Mouse (Mus musculus) liver, postnatal 0 days (tissue): Measurements from ENCODE around the gene Klhl8. TPM values are rescaled to one million over a fixed set of nuclear protein-coding genes. Genes with fewer than 3 reads are reported as not detected.
A peak's percentile ranks its signal among the peaks of the same experiment; 100 is the strongest.
"Not testable (repeated sequence)": the region's sequence is repeated elsewhere in the genome, so short reads cannot be mapped to it uniquely, and the experiment has no call there.

Source experiments
- ATAC-seq: fragments of 200-750 bp; cut with Nextera tagmentation; 2 replicates; pipeline ENCODE4 v1.8.0; 2017; ENCODE audit warnings: mild to moderate bottlenecking, moderate library complexity
- DNase-seq: peaks from one replicate; pipeline ENCODE4 v3.0.0-alpha.2; 2016
- H3K27ac ChIP-seq: fragments of 300-500 bp; sonication (generic); 2 replicates; pipeline ENCODE4 v1.5.1; 2014; ENCODE audit warnings: antibody characterized with exemption, moderate library complexity, mild to moderate bottlenecking, low read depth
- H3K27me3 ChIP-seq: fragments of 300-500 bp; sonication (generic); 2 replicates; pipeline ENCODE4 v1.6.1; 2014; ENCODE audit warnings: low read length, control low read depth, mixed read lengths; ENCODE audit not compliant: insufficient read depth
- H3K36me3 ChIP-seq: fragments of 300-500 bp; sonication (generic); replicated peaks from 2 replicates; pipeline ENCODE4 v1.6.1; 2014; ENCODE audit warnings: mild to moderate bottlenecking, control low read depth, low read length, moderate library complexity, mixed read lengths; ENCODE audit not compliant: insufficient read depth
- H3K4me1 ChIP-seq: fragments of 300-500 bp; sonication (generic); 2 replicates; pipeline ENCODE4 v1.6.1; 2014; ENCODE audit warnings: antibody characterized with exemption, mild to moderate bottlenecking, control low read depth; ENCODE audit not compliant: insufficient read depth
- H3K4me2 ChIP-seq: fragments of 300-500 bp; sonication (generic); 2 replicates; pipeline ENCODE4 v1.6.1; 2014; ENCODE audit warnings: low read depth, mild to moderate bottlenecking, low read length, moderate library complexity, mixed read lengths
- H3K4me3 ChIP-seq: fragments of 300-500 bp; sonication (generic); 2 replicates; pipeline ENCODE4 v1.5.1; 2014; ENCODE audit warnings: low read depth, low read length
- H3K9ac ChIP-seq: fragments of 300-500 bp; sonication (generic); replicated peaks from 2 replicates; pipeline ENCODE4 v1.6.1; 2014; ENCODE audit warnings: mild to moderate bottlenecking, moderate library complexity
- H3K9me3 ChIP-seq: fragments of 300-500 bp; sonication (generic); 2 replicates; pipeline ENCODE4 v1.6.1; 2016; ENCODE audit warnings: mild to moderate bottlenecking, control low read depth, low read length, mixed read lengths
- CTCF ChIP-seq: sonication (generic); IDR thresholded peaks from 2 replicates; pipeline ENCODE4 v1.5.1; 2016; ENCODE audit warnings: antibody characterized with exemption, low read depth
- EP300 ChIP-seq: IDR thresholded peaks from 2 replicates; pipeline ENCODE4 v1.6.1; 2016; ENCODE audit warnings: antibody characterized with exemption, low read depth, mild to moderate bottlenecking
- WGBS: fragments of 180-500 bp; shearing (Covaris S2); extraction: QIAGEN DNeasy Blood & Tissue Kit; methylation state at CpG from one replicate; pipeline ENCODE4 v1.1.7; 2014; ENCODE audit not compliant: insufficient replicate concordance; 5-methylcytosine and 5-hydroxymethylcytosine counted together
- polyA plus RNA-seq: library from polyadenylated mRNA; unstranded; fragments of >200 nt; fragmentation: Nextera tagmentation; extraction: Ambion mirVana; gene quantifications from 2 replicates; pipeline ENCODE4 v1.2.1, GENCODE M21; 2015

Klhl8 gene
- polyA plus RNA-seq, 1 experiment from 2014 or later = 1.9 TPM

GRCm38 (mm10) chr5:103939350-103939652 lies 28.2 kb upstream of the Klhl8 start:
- Histone ChIP-seq H3K36me3 (no peaks in the 10 kb centered on the region), H3K27me3 (no peaks in the 10 kb centered on the region), H3K9ac (no peak overlapping the region), H3K27ac (no peak overlapping the region), H3K4me1 (no peaks in the 10 kb centered on the region), H3K9me3 (no peaks in the 10 kb centered on the region), H3K4me3 (no peak overlapping the region), H3K4me2 (no peak overlapping the region)
- DNase-seq = no peak
- TF ChIP-seq EP300 (no peak), CTCF (no peak)
- WGBS = 68% methylated on average over 7 of the region's 7 CpGs
- no peak for ATAC-seq

- Histone ChIP-seq H3K27me3 (no peaks in the 10 kb centered on the region), H3K4me3 (no peak overlapping the region), H3K36me3 (no peaks in the 10 kb centered on the region), H3K9me3 (no peaks in the 10 kb centered on the region), H3K4me2 (no peak overlapping the region), H3K9ac (no peak overlapping the region), H3K4me1 (no peaks in the 10 kb centered on the region), H3K27ac (no peak overlapping the region)
- DNase-seq (no peak), ATAC-seq (no peak)
- TF ChIP-seq CTCF (no peak), EP300 (no peak)
- WGBS = 73% methylated on average over 11 of the region's 11 CpGs
Measured at GRCm38 (mm10) chr5:103938547-103939349, 27.7 kb upstream of the Klhl8 start.

- Histone ChIP-seq H3K4me1 (no peaks in the 10 kb centered on the region), H3K4me2 (no peak overlapping the region), H3K27me3 (no peaks in the 10 kb centered on the region), H3K9me3 (no peaks in the 10 kb centered on the region), H3K36me3 (no peaks in the 10 kb centered on the region), H3K9ac (no peak overlapping the region), H3K4me3 (no peak overlapping the region), H3K27ac (no peak overlapping the region)
- TF ChIP-seq CTCF (peak; percentile 66), EP300 (no peak)
- WGBS = 61% methylated on average over 14 of the region's 14 CpGs
- ATAC-seq (no peak), DNase-seq (peak; percentile 55)
Measured at GRCm38 (mm10) chr5:103936906-103937589, 26.0 kb upstream of the Klhl8 start.

DNA sequence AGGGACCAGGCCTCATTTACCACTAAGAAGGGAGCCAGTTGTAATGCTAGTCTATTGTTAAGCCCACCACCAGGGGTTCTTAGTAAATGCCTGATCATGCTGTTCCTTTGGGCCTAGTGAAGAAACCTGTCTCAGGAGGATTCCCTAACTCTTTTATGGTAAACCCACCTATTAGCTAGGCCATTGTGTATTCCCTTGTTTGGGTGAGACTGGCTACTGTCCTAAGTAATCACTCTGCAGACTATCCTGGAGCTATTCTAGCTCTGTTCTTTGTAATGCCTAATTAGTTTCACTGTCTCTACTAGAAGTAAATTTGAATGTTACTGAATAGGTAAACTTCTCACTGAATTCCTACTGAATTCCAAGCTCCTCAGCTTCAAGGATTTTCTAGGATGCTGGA lies 20.9 kb upstream of the Klhl8 start:
- DNase-seq, H3K9ac ChIP-seq, ATAC-seq, H3K9me3 ChIP-seq, H3K27me3 ChIP-seq, H3K36me3 ChIP-seq, H3K4me1 ChIP-seq, H3K27ac ChIP-seq, H3K4me3 ChIP-seq, H3K4me2 ChIP-seq: not testable (repeated sequence)

DNA sequence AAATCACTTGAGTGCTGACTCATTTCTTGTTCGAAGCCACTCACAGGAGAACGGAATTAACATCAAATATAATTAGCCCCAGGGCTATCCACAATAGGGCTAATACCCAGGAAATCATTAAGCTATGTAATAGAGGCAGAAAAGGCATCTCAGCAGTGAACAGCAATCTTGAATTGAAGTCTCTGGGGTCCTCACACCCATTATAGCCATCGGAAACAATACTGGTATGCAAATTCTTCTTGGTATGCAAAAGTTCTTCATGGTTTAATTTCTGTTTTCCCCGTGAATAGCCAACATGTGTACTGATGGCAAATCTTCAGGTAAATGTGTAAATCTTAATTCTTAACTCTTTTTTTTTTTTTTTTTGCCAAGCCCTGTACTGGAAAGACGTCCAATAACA lies 19.5 kb upstream of the Klhl8 start:
- H3K27me3 ChIP-seq = no peaks in the 10 kb centered on the region
- 55% methylated on average over 5 of the region's 5 CpGs for WGBS
- no peaks in the 10 kb centered on the region for H3K36me3 ChIP-seq
- H3K4me2 ChIP-seq = no peak overlapping the region
- H3K4me3 ChIP-seq = no peak overlapping the region
- no peaks in the 10 kb centered on the region; the same call in 1 of the 2 replicates for H3K4me1 ChIP-seq
- H3K9me3 ChIP-seq = no peaks in the 10 kb centered on the region
- H3K9ac ChIP-seq = no peak overlapping the region
- no peak for ATAC-seq
- no peak for DNase-seq
- TF ChIP-seq CTCF (no peak), EP300 (no peak)
- H3K27ac ChIP-seq = no peak overlapping the region

DNA sequence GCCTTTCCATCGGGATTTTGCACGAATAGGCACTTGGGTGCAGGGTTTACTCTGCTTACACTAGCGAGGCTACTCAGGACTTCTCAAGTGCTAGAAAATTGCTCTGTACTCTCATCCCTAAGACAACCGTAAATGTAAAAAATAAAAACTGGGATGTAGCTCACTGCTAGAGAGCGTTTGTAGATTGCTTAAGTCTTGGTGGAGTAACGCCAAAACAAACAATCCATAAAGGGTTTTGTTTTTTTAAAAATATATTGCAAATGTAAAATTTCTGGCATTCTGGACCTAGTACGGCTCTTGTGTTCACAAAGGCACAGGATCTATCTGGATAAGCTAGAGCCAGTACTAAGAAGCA lies 17.1 kb upstream of the Klhl8 start:
- no peaks in the 10 kb centered on the region for H3K9me3 ChIP-seq
- 0 out of 2 replicates have a peak overlapping the region, but pooled peaks have one; percentile 4 for H3K27ac ChIP-seq
- no peak overlapping the region for H3K9ac ChIP-seq
- H3K4me2 ChIP-seq = peak overlapping the region; percentile 68
- no peaks in the 10 kb centered on the region for H3K27me3 ChIP-seq
- ATAC-seq (peak; percentile 14; the same call in 1 of the 2 replicates), DNase-seq (no peak)
- TF ChIP-seq EP300 (no peak), CTCF (no peak)
- H3K4me1 ChIP-seq = no peaks in the 10 kb centered on the region; the same call in 1 of the 2 replicates
- 55% methylated on average over 7 of the region's 7 CpGs for WGBS
- H3K4me3 ChIP-seq = no peak overlapping the region
- no peaks in the 10 kb centered on the region for H3K36me3 ChIP-seq
